Mouse (Mus musculus): Measurements from ENCODE around the gene Bcl3. TPM values are rescaled to one million over a fixed set of nuclear protein-coding genes. Genes with fewer than 3 reads are reported as not detected.

Gene Bcl3
- 4.1 and 4.4 TPM in 2 replicates for polyA plus RNA-seq (2015; fragmentation: Nextera tagmentation; extraction: Ambion mirVana)

GRCm38 (mm10) chr7:19822604-19823058, at the start of gene Bcl3:
Gene Bcl3, minus strand, starts transcription at chr7:19822770.
- H3K36me3 ChIP-seq (ENCODE audit: control insufficient read depth, insufficient read depth), result no peaks in the 10 kb centered on the region
- H3K27me3 ChIP-seq (ENCODE audit: control insufficient read depth, insufficient read depth, low read depth, low read length), result peaks cover 17% of the 10 kb centered on the region
- peak within 1 kb of the TSS; percentile 65 for H3K4me2 ChIP-seq (ENCODE audit: low read depth, low read length)
- peak within 1 kb of the TSS; percentile 62 for H3K4me3 ChIP-seq (ENCODE audit: low read depth, low read length)
- ATAC-seq (ENCODE audit: low read depth), result peak; percentile 32
- H3K27ac ChIP-seq (ENCODE audit: low read length), result peak within 1 kb of the TSS; percentile 79
- no peaks in the 10 kb centered on the region for H3K9me3 ChIP-seq (replicated peaks; ENCODE audit: control insufficient read depth, low read length)
- under 1% methylated on average over 29 of the region's 42 CpGs for WGBS (ENCODE audit: insufficient replicate concordance)
- peak within 1 kb of the TSS; percentile 66 for H3K9ac ChIP-seq (ENCODE audit: low read depth, low read length)
- H3K4me1 ChIP-seq (ENCODE audit: control insufficient read depth, low read depth, low read length), result peaks cover 15% of the 10 kb centered on the region

DNA sequence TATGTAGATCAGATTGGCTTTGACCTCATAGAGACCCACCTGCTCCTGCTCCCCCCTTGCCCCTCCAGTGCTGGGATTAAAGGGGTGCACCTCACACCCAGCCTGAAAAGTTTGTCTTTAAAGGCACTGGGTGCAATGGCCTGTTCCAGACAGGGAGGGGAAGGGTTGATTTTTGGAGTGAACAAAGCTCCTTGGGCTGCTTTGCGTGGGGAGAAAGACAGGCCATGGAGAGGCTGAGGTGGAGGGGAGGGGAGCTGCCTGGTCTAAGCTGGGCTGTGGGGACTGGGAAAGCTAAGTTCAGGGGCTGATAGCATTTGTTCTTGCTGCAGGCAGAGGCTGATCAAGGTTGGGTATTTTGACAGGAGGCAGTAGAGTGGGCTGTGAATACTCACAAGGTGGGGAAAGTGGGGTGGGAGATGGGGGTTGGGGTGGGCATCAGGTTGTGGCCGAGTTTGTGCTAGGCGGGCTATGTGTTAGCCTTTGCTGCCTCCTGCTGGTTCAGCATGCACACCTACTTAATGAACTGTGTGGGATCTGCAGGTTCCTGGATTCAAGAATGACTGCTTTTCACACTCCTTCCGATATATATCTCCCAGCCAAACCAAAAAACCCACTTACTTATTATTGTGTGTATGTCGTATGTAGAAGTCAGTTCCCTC, 49.5 kb upstream of the Bcl3 start:
- ATAC-seq (ENCODE audit: low read depth), result no peak
- no peaks in the 10 kb centered on the region for H3K9me3 ChIP-seq (replicated peaks; ENCODE audit: control insufficient read depth, low read length)
- H3K27ac ChIP-seq (ENCODE audit: low read length), result no peak overlapping the region
- no peaks in the 10 kb centered on the region for H3K27me3 ChIP-seq (ENCODE audit: control insufficient read depth, insufficient read depth, low read depth, low read length)
- no peaks in the 10 kb centered on the region for H3K36me3 ChIP-seq (ENCODE audit: control insufficient read depth, insufficient read depth)
- no peak overlapping the region for H3K4me3 ChIP-seq (ENCODE audit: low read depth, low read length)
- no peak overlapping the region for H3K4me2 ChIP-seq (ENCODE audit: low read depth, low read length)
- 18% methylated on average over 5 of the region's 5 CpGs for WGBS (ENCODE audit: insufficient replicate concordance)
- peaks cover 11% of the 10 kb centered on the region for H3K4me1 ChIP-seq (ENCODE audit: control insufficient read depth, low read depth, low read length)
- no peak overlapping the region for H3K9ac ChIP-seq (ENCODE audit: low read depth, low read length)

GRCm38 (mm10) chr7:19871137-19871621, 48.6 kb upstream of the Bcl3 start:
- Histone ChIP-seq H3K9ac (ENCODE audit: low read depth, low read length) (no peak overlapping the region), H3K27ac (ENCODE audit: low read length) (peak overlapping the region; percentile 10; the same call in 1 of the 2 replicates), H3K4me1 (ENCODE audit: control insufficient read depth, low read depth, low read length) (peaks cover 10% of the 10 kb centered on the region), H3K36me3 (ENCODE audit: control insufficient read depth, insufficient read depth) (no peaks in the 10 kb centered on the region), H3K27me3 (ENCODE audit: control insufficient read depth, insufficient read depth, low read depth, low read length) (no peaks in the 10 kb centered on the region), H3K4me3 (ENCODE audit: low read depth, low read length) (no peak overlapping the region), H3K4me2 (ENCODE audit: low read depth, low read length) (peak overlapping the region; percentile 6; the same call in 1 of the 2 replicates), H3K9me3 (replicated peaks; ENCODE audit: control insufficient read depth, low read length) (no peaks in the 10 kb centered on the region)
- peak; percentile 37; the same call in 1 of the 2 replicates for ATAC-seq (ENCODE audit: low read depth)
- 12% methylated on average over 10 of the region's 10 CpGs for WGBS (ENCODE audit: insufficient replicate concordance)

- Histone ChIP-seq H3K4me1 (ENCODE audit: control insufficient read depth, low read depth, low read length) (peaks cover 9% of the 10 kb centered on the region), H3K36me3 (ENCODE audit: control insufficient read depth, insufficient read depth) (no peaks in the 10 kb centered on the region), H3K9me3 (replicated peaks; ENCODE audit: control insufficient read depth, low read length) (no peaks in the 10 kb centered on the region), H3K4me3 (ENCODE audit: low read depth, low read length) (no peak overlapping the region), H3K27ac (ENCODE audit: low read length) (no peak overlapping the region), H3K27me3 (ENCODE audit: control insufficient read depth, insufficient read depth, low read depth, low read length) (no peaks in the 10 kb centered on the region), H3K4me2 (ENCODE audit: low read depth, low read length) (no peak overlapping the region), H3K9ac (ENCODE audit: low read depth, low read length) (no peak overlapping the region)
- 68% methylated on average over 16 of the region's 16 CpGs for WGBS (ENCODE audit: insufficient replicate concordance)
- ATAC-seq (ENCODE audit: low read depth), result no peak
These were observed 45.3 kb upstream of the Bcl3 start for GRCm38 (mm10) chr7:19867751-19868399.

DNA sequence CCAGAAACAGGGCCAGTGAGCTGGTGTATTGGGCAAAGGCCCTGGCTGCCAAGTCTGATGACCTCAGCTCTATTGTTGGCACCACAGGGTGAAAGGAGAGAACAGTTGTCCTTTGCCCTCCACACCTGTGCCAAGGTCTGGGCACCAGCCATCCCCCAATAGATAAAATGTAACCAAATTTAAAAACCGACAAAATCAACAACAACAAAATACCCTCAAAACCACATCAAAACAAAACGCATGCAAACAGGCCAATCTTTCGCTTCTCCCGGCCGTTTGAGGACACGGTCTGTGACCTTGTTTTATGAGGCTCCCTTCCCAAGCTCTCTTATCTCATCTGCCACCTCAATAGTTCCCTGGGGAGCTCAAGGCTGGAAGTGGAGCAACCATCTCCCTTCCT, 43.9 kb upstream of the Bcl3 start:
- 69% methylated on average over 6 of the region's 6 CpGs for WGBS (ENCODE audit: insufficient replicate concordance)
- Histone ChIP-seq H3K4me3 (ENCODE audit: low read depth, low read length) (no peak overlapping the region), H3K36me3 (ENCODE audit: control insufficient read depth, insufficient read depth) (no peaks in the 10 kb centered on the region), H3K4me2 (ENCODE audit: low read depth, low read length) (no peak overlapping the region), H3K9me3 (replicated peaks; ENCODE audit: control insufficient read depth, low read length) (no peaks in the 10 kb centered on the region), H3K9ac (ENCODE audit: low read depth, low read length) (no peak overlapping the region), H3K4me1 (ENCODE audit: control insufficient read depth, low read depth, low read length) (peaks cover 6% of the 10 kb centered on the region), H3K27me3 (ENCODE audit: control insufficient read depth, insufficient read depth, low read depth, low read length) (no peaks in the 10 kb centered on the region), H3K27ac (ENCODE audit: low read length) (no peak overlapping the region; the same call in 1 of the 2 replicates)
- ATAC-seq (ENCODE audit: low read depth), result no peak

DNA sequence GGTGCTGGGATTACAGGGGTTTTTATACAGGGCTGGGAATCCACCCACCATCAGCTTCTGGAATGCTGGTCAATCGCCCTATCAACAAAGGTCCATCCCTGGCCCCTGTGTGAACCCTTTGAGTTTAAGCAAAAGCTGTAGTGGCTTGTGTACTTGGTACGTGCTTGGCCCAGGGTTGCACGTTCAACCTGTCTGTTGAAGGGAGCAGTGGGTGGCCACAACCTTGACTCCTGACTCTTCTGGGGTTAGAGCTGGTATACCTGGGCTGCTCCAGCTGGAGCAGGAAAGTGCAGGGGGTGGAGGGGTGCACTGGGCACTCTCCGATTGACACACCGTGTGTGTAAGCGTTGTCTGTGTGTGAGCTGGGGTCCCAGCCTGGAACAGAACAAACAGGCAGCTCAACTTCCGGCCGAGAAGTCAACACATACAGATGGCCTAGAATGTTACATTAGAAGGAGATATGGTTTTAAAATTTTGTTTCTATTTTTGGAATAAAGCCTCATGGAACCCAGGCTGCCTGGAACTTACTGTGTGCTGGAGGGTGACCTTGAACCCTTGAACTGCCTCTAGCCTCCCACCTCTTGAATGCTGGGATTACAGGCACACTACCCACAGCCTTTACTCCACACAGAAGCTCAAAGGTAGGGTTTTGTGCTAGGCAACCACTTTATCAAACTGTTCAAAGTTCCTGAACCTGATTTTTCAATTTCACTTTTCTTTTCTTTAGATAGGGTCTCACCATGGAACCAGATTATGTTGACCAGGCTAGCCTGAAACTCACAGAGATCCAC, 42.9 kb upstream of the Bcl3 start:
- no peaks in the 10 kb centered on the region for H3K9me3 ChIP-seq (replicated peaks; ENCODE audit: control insufficient read depth, low read length)
- H3K9ac ChIP-seq (ENCODE audit: low read depth, low read length), result no peak overlapping the region
- no peak overlapping the region for H3K4me3 ChIP-seq (ENCODE audit: low read depth, low read length)
- H3K4me2 ChIP-seq (ENCODE audit: low read depth, low read length), result no peak overlapping the region
- ATAC-seq (ENCODE audit: low read depth), result peak; percentile 92
- peaks cover 3% of the 10 kb centered on the region; the same call in 1 of the 2 replicates for H3K4me1 ChIP-seq (ENCODE audit: control insufficient read depth, low read depth, low read length)
- peak overlapping the region; percentile 68 for H3K27ac ChIP-seq (ENCODE audit: low read length)
- WGBS (ENCODE audit: insufficient replicate concordance), result 55% methylated on average over 8 of the region's 8 CpGs
- no peaks in the 10 kb centered on the region for H3K27me3 ChIP-seq (ENCODE audit: control insufficient read depth, insufficient read depth, low read depth, low read length)
- no peaks in the 10 kb centered on the region for H3K36me3 ChIP-seq (ENCODE audit: control insufficient read depth, insufficient read depth)

DNA sequence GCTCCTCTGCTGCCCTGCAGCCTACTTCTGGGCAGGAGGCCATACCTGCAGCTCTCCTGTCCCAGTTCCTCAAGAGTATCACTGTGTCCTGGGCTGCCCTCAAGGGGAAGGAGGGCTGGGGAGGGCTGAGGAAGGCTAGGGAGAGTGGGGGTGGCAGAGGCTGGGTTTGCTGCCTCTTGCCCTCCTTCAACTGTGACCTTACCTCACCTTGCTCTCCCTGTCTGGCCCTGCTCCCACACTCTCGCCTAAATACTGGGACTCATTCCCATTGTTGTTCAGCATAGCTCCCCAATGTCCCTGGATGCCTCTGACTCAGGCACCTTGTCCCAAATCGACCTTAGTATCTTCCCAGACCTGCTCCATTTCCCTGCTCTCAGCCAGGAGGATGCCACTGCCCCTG, 41.7 kb upstream of the Bcl3 start:
- H3K27me3 ChIP-seq (ENCODE audit: control insufficient read depth, insufficient read depth, low read depth, low read length), result no peaks in the 10 kb centered on the region
- H3K36me3 ChIP-seq (ENCODE audit: control insufficient read depth, insufficient read depth), result no peaks in the 10 kb centered on the region
- WGBS (ENCODE audit: insufficient replicate concordance), result 33% methylated on average over 2 of the region's 2 CpGs
- H3K27ac ChIP-seq (ENCODE audit: low read length), result no peak overlapping the region
- no peaks in the 10 kb centered on the region for H3K9me3 ChIP-seq (replicated peaks; ENCODE audit: control insufficient read depth, low read length)
- H3K9ac ChIP-seq (ENCODE audit: low read depth, low read length), result no peak overlapping the region
- H3K4me2 ChIP-seq (ENCODE audit: low read depth, low read length), result no peak overlapping the region
- H3K4me3 ChIP-seq (ENCODE audit: low read depth, low read length), result no peak overlapping the region
- no peak for ATAC-seq (ENCODE audit: low read depth)
- H3K4me1 ChIP-seq (ENCODE audit: control insufficient read depth, low read depth, low read length), result peaks cover 3% of the 10 kb centered on the region; the same call in 1 of the 2 replicates

GRCm38 (mm10) chr7:19861199-19861598, 38.6 kb upstream of the Bcl3 start, which contains the start of gene Ceacam16:
Gene Ceacam16, minus strand, starts transcription at chr7:19861299.
- 57% methylated on average over 9 of the region's 9 CpGs for WGBS (ENCODE audit: insufficient replicate concordance)
- Histone ChIP-seq H3K9ac (ENCODE audit: low read depth, low read length) (no peak within 1 kb of the TSS), H3K27ac (ENCODE audit: low read length) (no peak within 1 kb of the TSS), H3K27me3 (ENCODE audit: control insufficient read depth, insufficient read depth, low read depth, low read length) (no peaks in the 10 kb centered on the region), H3K36me3 (ENCODE audit: control insufficient read depth, insufficient read depth) (no peaks in the 10 kb centered on the region), H3K4me2 (ENCODE audit: low read depth, low read length) (no peak within 1 kb of the TSS), H3K4me3 (ENCODE audit: low read depth, low read length) (no peak within 1 kb of the TSS), H3K9me3 (replicated peaks; ENCODE audit: control insufficient read depth, low read length) (no peaks in the 10 kb centered on the region), H3K4me1 (ENCODE audit: control insufficient read depth, low read depth, low read length) (peaks cover 3% of the 10 kb centered on the region; the same call in 1 of the 2 replicates)
- no peak for ATAC-seq (ENCODE audit: low read depth)

All from liver, embryonic 16.5 days (tissue).